Mouse (Mus musculus) gastrocnemius, postnatal 10 days (tissue): ENCODE measurements at regions not wholly inside any gene's neighbourhood (a gene's known extent, or its start where the extent isn't known, plus 50 kb on each side); places are given as distances from the start of the nearest gene placed in this dataset.

Experiments used
- DNase-seq: peaks from one replicate; pipeline ENCODE4 v3.0.0; 2021; ENCODE audit warnings: mixed read lengths

DNA sequence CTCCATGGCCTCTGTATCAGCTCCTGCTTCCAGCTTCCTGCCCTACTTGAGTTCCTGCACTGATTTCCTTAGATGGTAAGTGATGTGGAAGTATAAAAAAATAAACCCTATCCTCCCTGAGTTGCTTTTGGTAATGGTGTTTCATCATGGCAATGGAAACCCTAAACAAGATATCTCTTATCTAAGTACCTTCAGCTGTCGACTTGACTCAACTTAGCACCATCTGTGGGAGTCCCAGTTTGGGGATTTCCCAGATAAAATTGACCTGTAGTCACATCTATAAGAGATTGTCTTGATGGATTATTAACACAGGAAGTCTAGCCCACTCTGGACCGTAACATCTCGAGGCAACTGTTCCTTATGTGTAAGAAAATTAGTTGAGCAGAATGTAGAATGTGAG lies 570.2 kb upstream of the Gm10306 start:
- DNase-seq: no peak

GRCm38 (mm10) chr4:93990273-93990869 lies 566.0 kb upstream of the Gm10306 start:
- DNase-seq: no peak

GRCm38 (mm10) chr4:94005818-94006217 lies 550.5 kb upstream of the Gm10306 start:
- DNase-seq: no peak

DNA sequence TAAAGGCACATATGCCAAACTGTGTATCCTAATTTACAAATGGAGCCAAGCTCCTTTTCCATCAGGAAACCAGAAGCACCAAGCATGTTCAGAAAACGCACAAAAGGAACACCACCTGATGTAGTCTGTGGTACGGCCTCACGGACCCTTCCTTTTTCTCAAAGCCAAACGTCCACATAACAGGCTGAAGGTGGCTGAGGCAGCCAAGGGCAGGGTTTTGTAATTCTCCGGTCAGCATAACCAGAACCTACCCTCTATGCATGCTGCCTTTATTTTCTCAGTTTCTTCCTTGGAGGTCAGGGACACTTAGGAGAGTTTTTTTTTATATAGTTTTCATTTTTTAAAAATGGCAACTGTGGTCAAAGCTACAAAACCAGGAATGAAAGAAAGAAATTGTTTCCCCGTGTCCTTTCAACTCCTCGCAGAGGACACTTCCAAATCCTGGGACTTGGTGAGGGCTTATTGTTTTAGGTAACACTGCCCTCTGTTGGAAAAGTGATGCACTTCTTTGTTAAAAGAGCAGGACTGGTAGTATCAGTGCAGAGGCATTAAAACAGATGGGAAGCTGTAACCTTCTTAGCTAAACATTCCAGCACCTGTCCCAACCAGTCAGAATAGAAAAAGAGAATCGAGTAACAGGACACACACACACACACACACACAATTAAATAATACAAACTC lies 549.1 kb upstream of the Gm10306 start:
- DNase-seq: no peak

- no peak for DNase-seq
Observed at GRCm38 (mm10) chr4:94015713-94016112, 540.6 kb upstream of the Gm10306 start.

DNA sequence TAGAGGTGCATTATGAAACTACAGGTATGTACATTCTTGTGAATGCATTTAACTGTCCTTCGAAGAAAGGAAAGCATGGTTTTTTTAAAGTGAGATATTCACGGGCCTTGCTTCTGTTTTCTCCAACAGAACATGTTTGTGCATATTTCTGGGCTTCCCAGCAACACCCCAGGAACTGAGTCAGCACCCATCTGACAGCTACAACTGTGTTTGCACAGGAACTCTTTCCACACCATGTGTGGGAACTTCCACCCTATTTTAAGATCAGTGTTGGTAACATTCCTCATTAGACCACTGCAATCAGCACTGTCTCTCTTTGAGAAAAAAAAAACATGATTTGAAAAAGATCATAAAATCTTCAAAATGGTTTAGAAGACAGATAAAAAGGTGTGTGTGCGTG lies 538.6 kb upstream of the Gm10306 start:
- no peak for DNase-seq

- DNase-seq: no peak
Observed at GRCm38 (mm10) chr4:94049629-94050310, 506.6 kb upstream of the Gm10306 start.

GRCm38 (mm10) chr4:94052249-94053162 lies 503.8 kb upstream of the Gm10306 start:
- DNase-seq: no peak

- no peak for DNase-seq
Observed at GRCm38 (mm10) chr4:94073178-94073870, 483.0 kb upstream of the Gm10306 start.

DNA sequence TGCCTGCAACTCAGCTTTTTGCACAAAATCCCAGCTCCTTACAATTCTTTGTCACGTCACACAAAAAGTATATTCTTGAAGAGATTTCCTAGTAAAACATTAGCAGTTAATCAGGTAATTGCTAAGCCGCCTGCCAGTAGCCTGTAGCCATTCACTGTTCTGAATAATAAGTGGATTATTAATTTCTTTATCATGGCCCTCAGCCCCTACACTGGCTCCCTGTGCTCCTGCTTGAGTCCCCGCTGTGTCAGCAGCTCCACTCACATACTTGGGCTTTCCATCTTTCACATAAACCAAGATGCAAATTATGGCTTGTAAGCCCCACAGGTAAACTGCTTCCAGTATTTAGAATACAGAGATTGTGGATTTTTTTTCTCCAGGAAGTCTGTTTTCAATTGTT lies 473.5 kb upstream of the Gm10306 start:
- no peak for DNase-seq

DNA sequence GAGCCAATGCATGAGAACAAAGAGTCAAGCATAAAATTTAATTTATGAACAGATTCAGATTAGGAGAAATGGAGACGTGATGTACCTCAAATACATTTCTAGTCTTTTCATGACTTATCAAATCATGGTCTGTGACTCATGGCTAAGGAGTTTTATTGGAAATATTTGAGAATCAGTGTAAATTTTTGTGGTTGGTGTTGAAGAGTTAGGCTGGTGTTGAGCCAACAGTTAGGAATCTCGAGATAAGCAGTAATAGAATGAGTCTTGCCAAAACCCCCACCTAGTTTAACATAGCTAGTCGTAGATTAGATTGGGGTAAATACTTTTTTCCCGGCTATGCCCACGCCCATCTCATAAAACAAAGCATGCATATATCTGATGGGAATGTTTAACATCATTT lies 462.0 kb upstream of the Gm10306 start:
- DNase-seq: no peak

DNA sequence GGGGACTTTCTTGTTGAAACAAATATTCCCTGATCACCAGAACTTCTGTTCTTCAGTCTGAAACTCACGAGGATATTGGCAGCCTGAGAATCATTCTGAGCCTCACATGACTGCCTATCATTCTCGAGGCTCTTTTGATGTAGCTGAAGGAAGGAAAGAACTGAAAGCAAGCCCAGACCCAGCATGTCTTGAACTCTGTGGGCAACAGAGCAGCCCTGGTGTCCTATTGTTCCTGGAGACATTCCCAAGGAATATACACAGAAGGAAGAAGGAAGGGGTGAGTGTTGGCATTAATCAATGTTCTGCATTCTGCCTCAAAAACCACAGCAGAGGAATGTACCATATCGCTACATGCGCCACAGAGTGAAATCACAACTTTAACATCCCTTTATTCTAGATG lies 449.4 kb upstream of the Gm10306 start:
- no peak for DNase-seq

- DNase-seq: no peak
Observed at GRCm38 (mm10) chr4:94116881-94117280, 439.5 kb upstream of the Gm10306 start.

- peak; percentile 9 for DNase-seq
Observed at GRCm38 (mm10) chr4:94124177-94124576, 432.2 kb upstream of the Gm10306 start.

- no peak for DNase-seq
Observed at GRCm38 (mm10) chr4:94137921-94138320, 418.4 kb upstream of the Gm10306 start.

- DNase-seq: no peak
Observed at GRCm38 (mm10) chr4:94144901-94145801, 411.2 kb upstream of the Gm10306 start.

DNA sequence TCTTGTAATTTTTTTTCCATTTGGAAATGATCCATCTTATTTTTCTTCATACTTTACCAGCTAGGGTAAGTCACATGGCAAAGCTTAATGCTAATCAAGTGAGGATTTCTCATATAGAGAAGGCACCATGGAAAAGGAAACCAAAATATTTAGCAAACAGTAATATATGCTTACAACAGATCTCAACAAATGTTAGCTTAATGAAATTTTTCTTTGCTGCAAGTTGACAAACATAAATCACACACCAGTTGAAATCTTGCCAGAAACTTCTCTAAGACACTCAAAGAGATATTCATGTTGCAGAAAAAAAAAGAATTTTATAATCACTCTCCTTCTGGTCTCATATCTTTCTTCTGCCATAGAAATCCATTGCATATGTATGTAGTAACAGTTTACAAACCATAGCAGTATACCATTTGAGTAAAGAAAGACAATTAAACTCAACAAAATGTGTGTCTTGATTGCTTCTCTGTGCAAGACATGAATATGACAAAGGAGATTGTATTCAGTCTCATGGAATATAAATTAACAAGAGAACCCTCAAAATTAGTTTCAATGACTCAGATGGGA lies 408.3 kb upstream of the Gm10306 start:
- DNase-seq: no peak

DNA sequence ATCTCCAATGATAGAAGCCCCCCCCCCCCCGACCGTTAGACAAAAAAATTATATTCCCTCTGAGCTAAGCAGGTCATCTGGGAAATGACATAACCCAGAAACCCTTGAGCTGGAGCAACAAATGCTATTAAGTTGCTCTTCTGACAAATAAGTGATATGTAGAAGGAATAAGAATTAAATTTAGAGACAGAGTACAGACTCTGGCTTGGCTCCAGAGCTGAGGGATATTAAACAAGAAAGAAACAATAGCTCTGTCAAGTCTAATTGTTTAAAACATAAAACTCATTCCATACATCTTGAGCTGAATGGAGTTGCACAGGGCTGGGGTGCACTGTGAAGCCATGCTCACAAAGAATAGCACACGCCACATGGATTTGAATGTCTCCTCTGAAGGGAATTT lies 407.3 kb upstream of the Gm10306 start:
- DNase-seq: no peak

- no peak for DNase-seq
Observed at GRCm38 (mm10) chr4:94160620-94161019, 395.7 kb upstream of the Gm10306 start.

DNA sequence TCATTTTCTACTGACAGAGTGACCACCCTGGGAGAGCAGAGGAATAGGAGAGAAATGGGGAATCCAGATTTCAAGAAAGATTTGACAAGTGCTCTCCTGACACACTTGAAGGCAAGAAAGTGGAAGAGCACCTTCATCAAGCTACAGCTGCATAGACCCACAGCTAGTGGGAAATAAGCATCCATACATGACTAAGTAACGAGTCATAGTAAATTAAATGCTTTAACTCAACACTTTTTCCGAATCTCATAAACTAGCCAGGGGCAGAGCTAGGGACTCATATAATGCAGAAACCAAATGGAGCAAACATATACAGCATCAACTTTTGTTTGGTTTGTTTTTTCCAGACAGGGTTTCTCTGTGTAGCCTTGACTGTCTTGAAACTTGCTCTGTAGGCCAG lies 383.2 kb upstream of the Gm10306 start:
- DNase-seq: no peak

DNA sequence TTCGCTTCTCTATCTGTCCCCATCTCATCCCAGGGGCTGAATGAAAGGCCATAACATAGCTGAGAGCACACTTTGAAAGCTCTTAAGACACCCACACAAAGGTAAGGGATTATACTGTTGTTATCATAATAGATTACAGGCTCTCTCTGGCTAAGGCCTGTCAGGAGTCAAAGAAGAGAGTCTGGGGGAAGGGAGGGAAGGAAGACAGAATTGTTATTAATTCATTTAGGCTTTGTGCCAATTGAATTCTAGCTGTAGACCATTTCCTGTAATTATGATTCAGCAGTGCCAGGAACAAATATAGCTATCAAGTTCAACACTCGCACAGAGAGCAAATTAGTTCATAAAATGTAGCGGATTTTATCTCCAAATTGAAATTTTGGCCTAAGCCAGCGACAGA lies 369.3 kb upstream of the Gm10306 start:
- DNase-seq: no peak
